Mouse (Mus musculus) monocyte, adult 2 months (primary cell): ENCODE data around the gene Pax7.

Experiments used
- DNase-seq, 2 experiments: peaks; one replicate each; pipeline ENCODE4 v3.0.0; 2022; ENCODE audit warnings: low spot score in 2 of 2, low read depth in 1 of 2

Pax7 gene

DNA sequence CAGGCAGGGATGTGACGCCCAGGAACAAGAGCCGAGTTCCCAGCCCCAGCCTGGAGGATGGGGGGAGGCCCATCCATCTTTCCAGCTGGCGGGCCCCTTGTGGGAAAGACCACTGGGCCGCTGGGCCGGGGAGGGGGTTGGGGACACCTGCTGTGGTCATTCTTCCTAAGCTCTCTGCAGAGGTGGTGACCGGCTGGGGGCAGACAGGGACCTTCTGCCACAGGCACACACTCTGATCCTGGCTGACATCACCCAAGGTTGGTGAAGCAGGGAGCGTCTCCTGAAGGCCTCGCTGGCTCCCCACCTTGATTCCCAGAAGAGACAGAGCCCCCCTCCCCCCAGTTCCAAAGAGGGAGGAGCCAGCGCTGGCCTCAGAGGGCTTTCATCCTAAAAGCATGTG is 135.6 kb downstream of the Pax7 start:
- no peak for DNase-seq

DNA sequence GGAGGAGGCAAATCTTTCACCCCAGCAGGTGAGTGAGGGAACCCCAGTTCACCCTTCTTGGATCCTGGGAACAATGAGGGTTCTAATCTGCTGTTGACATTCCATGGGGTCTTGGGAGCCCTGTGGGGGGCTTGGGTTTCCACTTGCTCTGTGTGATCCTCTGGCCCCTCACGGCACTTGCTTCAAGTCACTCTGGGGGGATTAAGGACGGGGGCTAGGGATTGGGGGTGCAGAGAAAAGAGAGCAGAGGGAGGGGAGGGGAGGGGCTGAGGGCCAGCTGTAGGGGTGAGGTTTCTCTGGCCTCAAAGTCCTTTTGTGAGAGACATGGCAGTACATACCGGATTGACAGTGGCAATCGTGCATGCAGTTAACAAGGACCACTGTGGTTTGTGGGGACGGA is 140.0 kb downstream of the Pax7 start:
- no peak for DNase-seq

DNA sequence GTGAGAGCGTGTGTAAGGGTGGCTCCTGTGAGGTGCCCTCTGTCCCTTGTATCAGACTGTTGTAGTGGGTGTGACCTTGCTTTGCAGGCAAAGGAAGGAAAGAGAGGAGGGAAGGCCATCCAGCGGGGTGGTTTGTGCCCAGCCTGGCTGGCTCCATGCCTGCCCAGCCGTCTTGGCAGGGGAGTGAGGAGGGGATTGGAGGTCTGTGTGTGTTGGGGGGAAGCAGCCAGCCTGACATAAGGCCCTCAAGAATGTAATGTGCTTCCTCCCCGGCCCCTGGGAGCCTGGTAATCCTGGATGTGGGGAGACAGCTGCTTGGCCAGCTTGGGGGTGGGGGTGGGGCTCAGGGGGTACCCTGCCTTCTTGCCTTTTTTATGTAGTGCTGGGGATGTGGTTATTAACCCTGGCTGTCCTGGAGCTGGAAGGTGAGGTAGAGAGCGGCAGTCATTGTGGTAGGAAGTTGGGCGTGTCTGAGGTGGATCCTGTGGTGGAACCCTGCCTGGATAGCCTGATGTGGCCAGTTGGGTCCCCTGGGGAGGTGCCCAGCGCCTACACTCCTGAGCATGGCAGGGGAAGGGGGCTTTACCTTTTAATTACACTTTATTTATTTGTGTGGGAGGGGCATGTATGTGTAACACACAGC is 143.6 kb downstream of the Pax7 start:
- DNase-seq = no peak

GRCm38 (mm10) chr4:139688058-139688457 is 145.3 kb downstream of the Pax7 start:
- no peak for DNase-seq
